Comparison of ENCODE assay signal across 17 mouse cellular contexts in genomic region chr7:99641245-99641644, GRCm38 (mm10). TPM values are rescaled to one million over a fixed set of nuclear protein-coding genes. Genes with fewer than 3 reads are reported as not detected.
A peak's percentile ranks its signal among the peaks of the same experiment; 100 is the strongest.
DNase-seq lines count a peak whose midpoint lies in the region; ATAC-seq lines count a peak whose summit lies in the region.
"Had no signal": no experiment of that assay in that cellular context is flagged by ENCODE, and none has a peak within 500 bp of the region (broad histone marks: within the 10 kb centered on the region; RNA-seq: fewer than 3 reads in every experiment).

No protein-coding gene starts in this region.

- peak; percentile 81 for DNase-seq in adrenal gland, adult 2 months
- DNase-seq in adrenal gland, postnatal 4 days (ENCODE audit: low spot score in 2 of 2) = no peak
- peak; percentile 80 for DNase-seq in left cerebral cortex, postnatal 4 days
- DNase-seq in left cerebral cortex, adult 18-20 months (ENCODE audit: low spot score in 2 of 2) = no peak
- DNase-seq in adrenal gland, adult 8-10 months = peak; percentile 48
- DNase-seq in retina, embryonic 14.5 days (ENCODE audit: low spot score) = no peak
- DNase-seq in lung, postnatal 14 days = no peak
- DNase-seq: cerebellum, adult 11 months; heart, postnatal 36 days; kidney, adult 18-20 months; right cerebral cortex, postnatal 4 days had no signal

- H3K27me3 ChIP-seq in liver, embryonic 15.5 days = peaks cover 45% of the 10 kb centered on the region
- H3K27me3 ChIP-seq: neural tube, embryonic 13.5 days had no signal

- no peaks in the 10 kb centered on the region for H3K36me3 ChIP-seq in liver, embryonic 15.5 days (replicated peaks)
- H3K36me3 ChIP-seq: midbrain, embryonic 13.5 days; neural tube, embryonic 13.5 days had no signal

- no peak for ATAC-seq in liver, embryonic 15.5 days (ENCODE audit: insufficient read depth)
- ATAC-seq: forebrain, embryonic 14.5 days; lung, postnatal 0 days; midbrain, embryonic 13.5 days had no signal

- H3K4me3 ChIP-seq in liver, embryonic 15.5 days (replicated peaks) = no peak overlapping the region
- H3K4me3 ChIP-seq: heart, adult 2 months; midbrain, embryonic 13.5 days; neural tube, embryonic 13.5 days had no signal

- no peak overlapping the region for H3K9ac ChIP-seq in liver, embryonic 15.5 days
- H3K9ac ChIP-seq: midbrain, embryonic 13.5 days; neural tube, embryonic 13.5 days had no signal

- peak overlapping the region; percentile 33; the same call in 1 of the 2 replicates for H3K4me2 ChIP-seq in liver, embryonic 15.5 days
- H3K4me2 ChIP-seq: midbrain, embryonic 13.5 days; neural tube, embryonic 13.5 days had no signal

- peaks cover 30% of the 10 kb centered on the region for H3K4me1 ChIP-seq in liver, embryonic 15.5 days (replicated peaks)
- H3K4me1 ChIP-seq: neural tube, embryonic 13.5 days had no signal

- H3K27ac ChIP-seq in liver, embryonic 15.5 days (replicated peaks) = no peak overlapping the region
- H3K27ac ChIP-seq: heart, adult 2 months; midbrain, embryonic 13.5 days; neural tube, embryonic 13.5 days had no signal

- intact Hi-C loops in left cerebral cortex, postnatal 4 days (cut with DNase I) = no loop called here

- 43% methylated on average over 4 of the region's 4 CpGs for WGBS in liver, embryonic 15.5 days (ENCODE audit: insufficient replicate concordance)

- no peaks in the 10 kb centered on the region for H3K9me3 ChIP-seq in liver, embryonic 15.5 days (replicated peaks)
- H3K9me3 ChIP-seq: midbrain, embryonic 13.5 days; neural tube, embryonic 13.5 days had no signal

RNA-seq across cellular contexts. Expression of gene Tpbgl, which starts 14.3 kb away (rescaled TPM):
- total RNA-seq in adrenal gland, adult 2 months (2021) = 10 to 100 TPM; 21.6 to 25.3 TPM
- 71.2 and 81.0 TPM in 2 replicates for polyA plus RNA-seq in adrenal gland, adult 2 months (2012; rRNA removed)
- 10 to 100 TPM; 12.7 to 14.2 TPM for total RNA-seq in adrenal gland, postnatal 4 days (2021)
- 1 to 10 TPM; 1.8 to 2.6 TPM for total RNA-seq in left cerebral cortex, postnatal 4 days (2021)
- 1 to 10 TPM; 3.8 to 4.8 TPM for total RNA-seq in left cerebral cortex, adult 18-20 months (2021)
- total RNA-seq in adrenal gland, adult 8-10 months (2022) = 10 to 100 TPM; 29.8 to 42.0 (median 36.0) TPM
- 0.41 and 0.44 TPM in 2 replicates for polyA plus RNA-seq in liver, embryonic 15.5 days (2015; fragmentation: Nextera tagmentation; extraction: Ambion mirVana)

Comparison
In these comparisons a context has a peak if more than half of its experiments do, and no peak if none do; other contexts are left out.
1. DNase-seq: peak in adrenal gland, adult 2 months (single experiment), left cerebral cortex, postnatal 4 days (single experiment) and adrenal gland, adult 8-10 months (single experiment); none in adrenal gland, postnatal 4 days (0 of 2), left cerebral cortex, adult 18-20 months (0 of 2), retina, embryonic 14.5 days (single experiment) and lung, postnatal 14 days (single experiment).